Mouse (Mus musculus) large intestine, adult 2 months (tissue): ENCODE results near the gene Ift20. TPM values are rescaled to one million over a fixed set of nuclear protein-coding genes. Genes with fewer than 3 reads are reported as not detected.
"Not testable (repeated sequence)": the region's sequence is repeated elsewhere in the genome, so short reads cannot be mapped to it uniquely, and the experiment has no call there.

Source experiments
- DNase-seq: peaks from one replicate; pipeline ENCODE4 v3.0.0-alpha.2; 2012; ENCODE audit warnings: low read depth, low spot score
- WGBS: fragments of 180-500 bp; shearing (Covaris S2); methylation state at CpG from one replicate; pipeline ENCODE4 v1.1.7; 2018; 5-methylcytosine and 5-hydroxymethylcytosine counted together
- polyA plus RNA-seq: library from polyadenylated mRNA; depleted of rRNA; stranded (reverse); fragments of >200 nt; gene quantifications from 2 replicates; pipeline ENCODE4 v1.2.3, GENCODE M21; 2012

The Ift20 gene
- polyA plus RNA-seq, 1 experiment = 91.9 TPM

DNA sequence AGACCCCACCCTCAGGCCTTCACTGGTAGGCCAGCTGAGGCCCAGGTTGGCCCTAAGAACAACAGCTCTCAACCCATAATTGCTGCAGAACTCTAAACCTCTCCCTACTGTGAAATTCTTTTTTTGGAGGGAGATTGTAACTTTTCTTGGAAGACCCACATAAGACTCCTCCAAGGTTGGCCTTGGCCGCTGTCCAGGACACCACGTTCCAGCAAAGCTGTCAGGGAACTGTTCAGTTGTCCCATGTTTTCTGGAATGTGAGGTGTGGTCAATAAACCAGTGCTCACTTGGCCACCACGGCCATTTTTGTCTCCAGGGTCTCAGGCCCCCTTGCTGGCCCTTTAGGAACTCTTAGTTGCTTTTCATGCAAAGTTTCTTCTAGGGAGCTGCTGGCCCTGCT lies 14.3 kb upstream of the Ift20 start:
- no peak for DNase-seq
- WGBS = 70% methylated on average over 3 of the region's 3 CpGs

DNA sequence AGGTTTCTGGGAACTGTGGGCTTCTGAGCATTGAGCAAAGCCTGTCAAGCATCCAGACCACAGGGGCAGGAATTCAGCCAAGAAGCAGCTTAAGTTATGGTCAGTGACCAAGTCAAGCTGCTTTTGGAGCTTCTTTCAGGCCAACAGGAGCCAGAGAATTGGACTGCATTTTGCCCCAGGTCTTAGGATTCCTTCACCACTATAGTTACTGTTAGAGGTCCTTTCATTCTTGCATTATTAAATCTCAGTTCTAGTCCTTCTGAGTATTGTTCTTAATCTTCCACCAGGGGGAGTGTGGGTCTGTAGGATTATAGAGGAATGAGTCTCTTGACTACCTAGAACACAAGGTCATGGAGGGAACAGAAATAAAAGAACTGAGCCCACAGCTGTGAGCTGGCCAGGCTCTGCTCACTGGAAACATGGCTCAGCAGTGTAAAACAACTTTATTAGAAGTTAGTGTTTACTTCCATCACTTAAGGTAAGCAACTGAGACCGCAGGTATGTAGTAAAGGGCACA lies 13.6 kb upstream of the Ift20 start:
- no peak for DNase-seq
- WGBS = 84% methylated on average over 1 of the region's 1 CpGs

DNA sequence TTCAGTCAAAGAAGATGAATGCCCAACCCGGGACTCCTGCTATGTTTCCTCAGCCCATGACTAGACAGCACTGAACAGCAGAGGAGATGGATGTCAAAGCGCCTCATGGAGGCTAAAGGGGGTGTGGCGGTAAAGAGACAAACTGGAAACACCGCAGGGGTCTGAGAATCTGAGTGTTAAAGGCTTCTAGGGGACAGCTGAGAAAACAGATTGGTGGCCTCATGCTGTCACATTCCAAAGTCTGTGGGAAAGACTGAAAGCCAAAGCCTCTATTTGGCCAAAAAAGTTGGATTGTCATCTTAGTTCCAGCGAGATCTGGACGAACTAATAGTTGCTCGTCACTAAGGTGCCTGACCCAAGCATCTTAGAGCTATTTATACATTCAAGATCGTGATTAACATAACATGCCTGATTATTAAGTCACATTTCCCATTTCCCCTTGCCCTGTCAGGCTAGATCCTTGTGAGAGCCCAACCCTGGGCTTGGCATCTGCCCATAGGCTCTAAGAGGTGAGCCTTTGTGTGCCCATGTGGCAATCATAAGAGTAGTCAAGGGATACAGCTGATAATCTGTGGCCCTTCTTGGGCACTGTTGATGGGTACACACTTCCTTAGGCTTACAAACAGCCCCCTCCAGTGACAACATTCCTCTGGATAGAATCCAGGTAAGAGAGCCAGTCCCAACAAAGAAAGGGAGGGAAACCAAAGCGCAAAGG lies 12.8 kb upstream of the Ift20 start:
- 78% methylated on average over 9 of the region's 9 CpGs for WGBS
- no peak for DNase-seq

DNA sequence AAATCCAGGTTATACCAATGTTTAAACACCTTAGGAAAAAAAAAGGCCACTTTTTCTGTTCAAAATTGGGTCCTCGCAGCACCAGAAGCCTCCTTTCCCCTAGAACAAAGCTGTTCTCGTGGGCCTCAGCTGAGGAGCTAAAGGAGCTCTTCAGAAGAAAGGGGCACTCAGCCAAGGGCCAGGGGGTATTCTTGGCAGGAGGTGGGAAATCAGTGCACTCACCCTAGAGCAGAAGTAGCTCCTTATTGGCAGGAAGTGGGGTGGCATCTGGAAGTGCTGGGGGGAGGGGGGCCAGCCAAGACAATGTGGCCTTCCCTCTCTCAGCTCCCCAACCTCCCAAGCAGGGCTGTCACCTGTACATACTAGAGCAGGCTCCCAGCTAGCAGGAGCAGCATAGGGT lies 11.3 kb upstream of the Ift20 start:
- whole genome bisulfite sequencing = 84% methylated on average over 2 of the region's 2 CpGs
- no peak for DNase-seq

DNA sequence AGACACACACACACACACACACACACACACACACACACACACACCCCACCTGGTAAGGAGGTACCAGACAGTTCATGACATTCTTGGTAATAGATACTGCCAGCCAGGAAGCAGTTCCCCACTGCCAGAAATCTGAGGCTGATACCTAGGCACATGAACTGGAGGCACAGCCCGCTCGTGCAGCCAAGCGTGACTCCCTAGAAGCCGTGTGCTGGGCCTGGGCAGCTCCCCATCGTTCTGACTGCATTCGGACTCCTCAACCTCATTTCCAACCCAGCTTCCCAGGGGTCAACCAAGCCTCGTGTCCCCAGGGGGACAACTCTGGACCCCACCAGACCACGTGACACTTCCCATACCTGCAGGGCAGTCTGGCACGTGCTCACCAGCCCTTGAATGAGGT lies 7.4 kb upstream of the Ift20 start:
- 88% methylated on average over 9 of the region's 9 CpGs for WGBS
- no peak for DNase-seq

DNA sequence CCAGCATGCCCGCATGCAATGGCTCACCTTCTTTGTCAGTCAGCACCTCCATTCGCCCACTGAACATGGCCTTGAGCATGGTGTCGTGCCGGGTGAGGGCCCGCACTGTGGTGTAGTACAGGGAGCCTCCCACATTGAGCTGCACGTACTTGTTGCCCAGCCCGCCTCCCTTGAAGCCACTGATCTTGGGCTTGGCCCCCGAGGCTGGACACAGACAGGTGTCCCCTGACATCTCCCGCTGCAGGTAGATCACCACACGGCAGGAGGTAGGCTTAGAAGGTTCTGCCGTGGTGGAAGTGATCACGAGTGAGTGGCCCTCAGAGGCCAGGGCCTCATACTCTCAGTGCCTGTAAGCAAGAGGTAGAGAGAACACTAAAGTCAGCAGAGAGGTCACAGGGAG lies 6.2 kb upstream of the Ift20 start:
- WGBS = 90% methylated on average over 12 of the region's 12 CpGs
- no peak for DNase-seq

DNA sequence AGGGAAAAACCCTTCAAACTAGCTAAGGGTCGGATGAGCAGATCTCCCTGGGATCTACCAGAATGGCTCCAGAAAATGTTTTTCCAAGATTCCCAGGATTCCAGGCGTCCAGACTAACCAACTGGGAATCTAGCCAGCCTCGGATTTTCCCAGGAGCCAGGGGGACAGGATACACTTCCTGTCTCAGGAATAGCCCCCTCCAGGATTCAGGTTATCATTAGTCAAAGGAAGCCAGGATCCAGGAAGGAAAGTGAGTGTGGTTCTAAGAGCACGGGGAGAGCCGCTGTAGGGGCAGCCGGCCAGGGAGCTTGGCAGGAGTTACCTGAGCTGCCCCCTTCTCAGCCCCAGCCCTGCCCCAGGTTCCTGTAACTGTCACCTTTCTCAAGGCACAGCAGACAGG lies 5.1 kb upstream of the Ift20 start:
- WGBS = 65% methylated on average over 6 of the region's 6 CpGs

DNA sequence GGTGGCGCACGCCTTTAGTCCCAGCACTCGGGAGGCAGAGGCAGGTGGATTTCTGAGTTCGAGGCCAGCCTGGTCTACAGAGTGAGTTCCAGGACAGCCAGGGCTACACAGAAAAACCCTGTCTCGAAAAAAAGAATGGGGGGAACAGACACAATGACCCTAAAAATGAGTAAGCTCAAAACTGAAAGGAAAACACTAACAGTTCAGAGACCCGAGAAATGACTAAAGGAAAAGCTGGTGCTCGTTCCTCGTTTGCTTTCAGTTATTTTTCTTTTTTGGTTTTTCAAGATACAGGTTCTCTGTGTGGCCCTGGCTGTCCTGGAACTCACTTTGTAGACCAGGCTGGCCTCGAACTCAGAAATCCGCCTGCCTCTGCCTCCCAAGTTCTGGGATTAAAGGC lies 4.6 kb upstream of the Ift20 start:
- DNase-seq = not testable (repeated sequence)
- WGBS = 84% methylated on average over 10 of the region's 10 CpGs

More for the DNA sequence above, 5.1 kb upstream of the Ift20 start:
- DNase-seq = no peak

DNA sequence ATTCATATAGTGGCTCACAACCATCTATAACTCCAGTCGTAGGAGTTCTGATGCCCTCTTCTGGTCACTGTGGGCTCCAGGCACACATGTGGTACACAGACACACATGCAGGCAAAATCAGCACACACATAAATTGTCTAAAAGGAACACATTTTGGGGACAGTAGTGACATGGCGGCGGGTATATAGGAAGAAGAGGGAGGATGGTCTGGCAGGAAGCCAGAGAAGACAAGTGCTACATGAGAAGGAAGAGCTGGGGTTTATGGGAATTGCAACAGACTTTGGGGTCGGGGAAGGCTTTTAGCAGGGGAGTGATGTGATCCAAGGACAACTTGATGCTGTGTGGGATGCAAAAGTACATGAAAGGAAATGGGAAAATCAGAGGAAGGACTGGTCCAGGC lies 1.6 kb upstream of the Ift20 start:
- DNase-seq = no peak
- WGBS = 71% methylated on average over 4 of the region's 4 CpGs

DNA sequence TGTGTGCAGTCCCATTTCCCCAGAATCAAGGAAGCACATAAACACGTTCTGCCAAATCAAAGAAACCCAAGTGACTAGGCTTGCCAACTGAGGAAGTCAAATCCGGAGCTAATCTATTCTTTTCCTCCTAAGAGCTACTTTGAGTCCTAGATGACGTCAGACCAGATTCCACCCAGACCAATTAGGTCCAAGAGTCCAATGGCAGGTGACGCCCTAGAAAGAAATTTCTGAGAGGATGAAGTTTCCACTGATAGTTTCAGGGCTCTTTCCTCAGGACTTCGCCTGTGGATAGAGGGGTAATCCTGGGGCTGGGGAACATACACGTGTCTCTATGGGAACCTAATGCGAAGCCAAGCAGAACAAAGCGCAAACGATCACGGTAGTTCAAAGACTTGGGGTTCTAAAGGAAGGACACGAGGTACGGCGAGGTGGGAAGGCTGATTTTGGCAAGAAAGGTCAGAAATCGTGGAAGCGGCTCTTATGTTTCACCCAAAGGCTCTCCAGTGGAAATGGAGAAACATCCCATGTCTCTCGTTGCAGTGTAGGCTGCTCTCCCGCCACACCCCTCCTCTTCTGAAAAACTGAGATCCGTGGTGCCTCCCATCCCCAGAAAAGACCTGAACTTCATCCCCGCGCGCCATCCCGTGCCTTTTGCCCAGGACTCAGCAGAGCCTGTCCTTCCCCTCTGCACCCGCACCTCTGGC lies 633 bp upstream of the Ift20 start:
- DNase-seq = peak; percentile 80
- WGBS = 2% methylated on average over 23 of the region's 23 CpGs

DNA sequence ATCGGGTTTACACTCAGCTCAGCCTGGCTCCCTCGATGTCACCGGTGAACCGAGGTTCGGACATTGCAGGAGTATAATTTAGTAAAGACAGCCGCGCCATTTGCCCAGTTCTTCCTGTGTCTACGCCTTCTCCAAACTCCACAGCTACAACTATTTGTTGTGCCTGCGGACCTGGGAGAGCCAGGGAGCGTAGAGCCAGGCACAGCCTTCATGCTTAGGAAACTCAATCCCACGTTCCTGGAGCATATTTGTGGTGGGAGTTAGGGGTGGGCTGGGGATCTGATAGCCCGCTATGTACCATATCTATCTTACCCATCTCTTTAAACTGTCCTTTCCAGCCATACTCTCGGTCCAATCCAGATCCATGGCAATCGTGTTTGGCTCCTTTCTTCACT lies 526 bp downstream of the Ift20 start:
- DNase-seq = no peak
- WGBS = 2% methylated on average over 14 of the region's 14 CpGs

DNA sequence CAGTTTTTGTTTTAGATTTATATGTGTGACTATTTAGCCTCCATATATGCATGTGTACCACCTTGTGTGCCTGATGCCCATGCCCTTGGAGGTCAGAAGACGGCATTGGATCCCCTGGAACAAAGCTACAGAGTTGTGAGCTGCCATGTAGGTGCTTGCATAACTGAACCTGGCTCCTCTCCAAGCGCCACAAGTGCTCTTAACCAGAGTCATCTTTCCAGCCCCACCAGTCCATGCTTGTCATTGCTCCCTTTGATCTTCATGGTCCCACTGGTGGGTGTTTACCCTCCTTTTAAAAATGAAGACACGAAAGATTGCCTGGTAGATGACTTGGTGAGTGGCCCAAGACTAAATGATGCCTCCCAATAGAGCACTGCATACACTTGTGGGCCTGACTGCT lies 4.2 kb downstream of the Ift20 start:
- WGBS = 70% methylated on average over 3 of the region's 3 CpGs
- no peak for DNase-seq

DNA sequence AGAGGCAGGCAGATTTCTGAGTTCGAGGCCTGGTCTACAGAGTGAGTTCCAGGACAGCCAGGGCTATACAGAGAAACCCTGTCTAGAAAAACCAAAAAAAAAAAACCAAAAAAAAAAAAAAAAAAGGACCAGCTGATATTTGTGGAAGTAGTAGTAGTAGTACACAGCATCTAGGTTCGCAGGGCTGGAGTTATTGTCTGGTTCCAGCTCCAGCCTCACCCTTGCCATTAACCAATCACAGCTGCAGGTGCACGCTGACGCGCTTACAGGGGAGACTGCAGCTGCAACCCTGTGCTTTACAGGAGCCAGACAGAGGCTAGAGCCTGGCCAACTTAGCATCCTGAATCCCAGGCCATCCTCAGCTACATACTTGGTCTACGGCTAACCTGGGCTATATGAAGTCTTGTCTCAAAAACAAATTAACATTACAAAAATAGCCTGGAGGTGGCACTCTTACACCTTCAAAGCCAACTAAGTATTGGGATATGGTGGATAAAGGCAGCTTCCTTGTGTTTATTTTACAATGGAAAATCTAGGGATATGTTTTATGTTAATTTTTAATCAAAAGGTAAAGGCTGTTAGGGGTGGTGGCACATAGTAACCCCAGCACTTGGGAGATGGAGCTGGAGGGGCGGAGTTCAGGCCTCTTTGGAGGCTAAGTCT lies 8.4 kb downstream of the Ift20 start:
- DNase-seq = no peak

DNA sequence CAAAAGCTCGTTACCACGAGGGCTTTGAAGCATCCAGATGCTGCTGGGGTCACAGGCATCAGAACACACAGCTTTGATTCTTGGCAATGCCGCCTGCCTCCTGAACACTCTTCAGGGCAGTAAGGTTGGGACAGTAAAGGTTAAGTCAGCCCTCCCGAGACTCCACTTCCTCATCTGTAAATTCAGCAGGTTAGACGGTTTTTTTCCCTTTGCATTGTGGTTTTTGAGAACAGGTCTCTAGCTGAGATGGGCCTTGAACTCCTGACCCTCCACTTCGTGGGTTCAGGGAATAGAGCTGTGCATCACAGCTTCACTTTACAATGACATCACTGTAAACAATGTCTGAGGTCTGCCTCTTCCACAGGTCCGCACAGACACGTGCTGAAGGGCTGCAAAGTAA lies 9.0 kb downstream of the Ift20 start:
- WGBS = 29% methylated on average over 8 of the region's 8 CpGs
- no peak for DNase-seq

More for the DNA sequence above, 8.4 kb downstream of the Ift20 start:
- WGBS = 57% methylated on average over 7 of the region's 7 CpGs

DNA sequence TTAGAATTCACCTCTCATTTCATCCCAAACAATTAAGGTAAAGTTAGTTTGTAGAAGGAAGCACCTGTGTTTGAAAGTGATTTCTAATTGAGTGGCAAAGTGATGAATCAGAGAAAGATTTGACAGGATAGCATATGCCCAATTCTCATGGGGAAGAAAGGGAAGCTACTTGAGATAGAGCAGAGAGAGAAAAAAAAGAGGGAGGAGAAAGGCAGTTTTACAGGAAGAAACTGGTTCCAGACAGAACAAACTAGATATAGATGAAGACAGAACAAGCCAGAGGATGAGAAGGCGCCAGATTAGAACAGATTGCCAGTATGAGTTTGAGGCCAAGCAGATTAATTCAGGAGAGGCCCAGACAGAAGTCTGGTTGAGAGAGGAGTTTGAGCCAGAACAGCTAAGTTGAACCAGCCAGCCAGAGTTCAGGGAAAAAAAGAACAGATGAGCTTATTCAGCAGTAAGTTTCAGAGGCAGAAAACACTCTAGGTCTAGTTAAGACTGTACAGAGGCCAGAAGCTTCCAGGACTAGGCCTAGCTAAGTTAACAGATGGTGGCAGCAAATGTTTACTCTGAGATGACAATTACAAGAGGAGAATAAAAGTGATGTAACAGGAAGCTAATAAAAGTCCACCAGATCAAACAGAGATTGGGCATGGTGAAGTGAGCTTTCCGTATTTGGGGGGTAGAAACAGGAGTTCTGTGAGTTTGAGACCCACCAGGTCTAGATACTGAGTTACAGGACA lies 11.7 kb downstream of the Ift20 start:
- 47% methylated on average over 2 of the region's 2 CpGs for WGBS
- no peak for DNase-seq

DNA sequence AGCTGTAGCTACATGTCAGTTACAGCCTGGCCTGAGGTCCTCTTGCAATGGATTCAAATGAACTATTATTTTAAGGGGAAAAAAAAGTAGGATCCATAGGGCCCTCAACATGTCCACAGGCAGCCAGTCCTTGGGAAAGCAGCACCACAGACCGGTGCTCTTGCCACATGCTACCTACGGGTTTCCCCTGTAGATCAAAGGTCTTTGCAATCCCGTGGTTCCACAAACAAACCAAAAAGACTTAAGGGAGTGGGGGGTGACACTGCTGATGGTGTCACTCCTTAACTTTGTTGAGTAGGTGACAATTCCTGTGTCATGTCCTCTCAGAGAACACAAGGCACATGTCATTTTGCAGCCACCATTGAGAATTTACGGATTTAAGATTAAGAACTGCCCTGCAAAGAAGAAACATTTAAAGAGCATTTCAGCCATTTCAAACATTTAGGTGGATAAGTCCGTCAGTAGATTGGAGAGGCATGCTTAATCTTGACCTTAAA lies 13.4 kb downstream of the Ift20 start:
- DNase-seq = no peak
- 12% methylated on average over 5 of the region's 5 CpGs for WGBS

DNA sequence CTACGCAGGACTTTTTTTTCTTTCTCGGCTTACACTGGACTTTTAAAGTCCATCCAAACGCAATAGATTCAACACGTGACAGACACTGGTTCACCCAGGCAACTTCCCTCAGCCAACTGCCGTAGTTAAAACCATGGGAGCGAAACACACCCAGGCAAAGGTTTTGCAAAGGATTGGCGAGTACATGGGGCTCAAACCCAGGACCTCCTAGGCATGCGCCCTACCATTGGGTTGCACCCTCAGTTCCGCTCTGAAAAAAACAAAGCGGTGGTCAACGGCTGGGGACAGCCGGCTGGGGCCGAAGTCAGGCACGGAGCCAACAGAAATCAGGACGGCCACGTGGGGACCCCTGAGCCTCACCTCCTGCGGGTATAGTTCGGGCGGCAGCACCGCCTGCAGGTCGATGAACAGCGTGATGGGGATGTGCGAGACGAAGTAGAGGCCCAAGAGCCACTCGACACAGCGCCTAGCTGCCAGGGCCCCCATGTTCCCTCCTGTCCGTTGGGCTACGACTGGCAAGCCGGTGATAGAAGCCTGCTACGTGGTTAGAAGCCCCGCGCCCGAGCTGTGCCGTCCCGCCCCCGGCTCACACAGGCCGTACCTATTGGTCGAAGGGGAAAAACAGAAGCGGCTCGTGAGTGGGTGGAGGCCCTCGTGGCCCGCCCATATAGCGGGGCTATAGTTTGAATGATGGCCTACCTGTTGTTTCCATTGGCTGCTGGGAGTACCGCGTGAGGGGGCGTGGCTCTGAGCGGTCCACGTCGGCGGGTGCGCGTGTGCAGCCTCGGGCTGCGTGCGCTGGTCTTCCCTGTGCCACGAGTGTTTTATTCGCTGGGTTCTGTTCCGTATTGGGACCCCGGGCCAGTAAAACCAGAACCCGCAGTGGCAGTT lies 14.3 kb downstream of the Ift20 start, which contains the start of gene Tmem97:
TSS of gene Tmem97 (minus strand) at position 610 of the 891 bp plus-strand sequence.
- DNase-seq = peak; percentile 74
- under 1% methylated on average over 60 of the region's 60 CpGs for WGBS

DNA sequence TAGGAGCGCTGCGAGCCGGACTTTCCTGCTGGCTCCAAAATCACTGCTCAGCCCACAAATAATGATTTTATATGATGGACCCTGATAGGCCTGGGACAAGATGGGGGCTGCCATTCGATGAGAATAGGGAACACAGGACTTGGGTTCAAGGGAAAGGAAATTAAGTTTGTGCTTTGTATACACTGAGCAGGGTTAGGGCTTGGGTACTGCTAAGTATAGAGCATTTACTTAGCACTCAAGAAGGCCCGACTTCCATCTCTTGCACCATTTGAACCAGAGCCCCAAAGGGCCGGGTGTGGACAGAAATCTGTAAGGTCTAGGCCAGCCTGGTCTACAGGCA lies 14.9 kb downstream of the Ift20 start:
- WGBS = 30% methylated on average over 6 of the region's 6 CpGs
- no peak for DNase-seq

DNA sequence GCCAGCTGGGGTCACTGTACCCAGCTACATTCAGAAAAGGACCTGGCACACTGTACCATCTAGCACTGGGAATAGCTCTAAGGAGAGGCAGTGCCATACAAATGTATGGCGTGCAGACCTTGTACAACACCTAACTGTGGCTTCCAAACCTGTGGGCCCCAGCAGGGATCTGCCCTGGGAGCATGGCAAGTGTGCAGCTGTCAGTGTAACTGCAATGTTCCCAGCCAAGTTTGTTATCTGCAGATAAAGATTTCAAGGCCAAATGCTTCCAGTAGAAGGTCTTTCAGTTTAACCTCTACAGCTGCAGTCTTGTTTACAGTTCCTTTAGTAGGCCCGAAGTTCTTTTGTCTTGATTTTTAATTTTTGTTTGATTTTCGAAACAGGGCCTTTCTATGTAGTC lies 19.5 kb downstream of the Ift20 start:
- no peak for DNase-seq
- WGBS = 37% methylated on average over 3 of the region's 3 CpGs
